Mouse (Mus musculus) ovary, postnatal 10 days (tissue): ENCODE data around the gene Copa.

Experiments used
- DNase-seq: peaks from one replicate; pipeline ENCODE4 v3.0.0; 2022; ENCODE audit warnings: low spot score

Gene Copa

DNA sequence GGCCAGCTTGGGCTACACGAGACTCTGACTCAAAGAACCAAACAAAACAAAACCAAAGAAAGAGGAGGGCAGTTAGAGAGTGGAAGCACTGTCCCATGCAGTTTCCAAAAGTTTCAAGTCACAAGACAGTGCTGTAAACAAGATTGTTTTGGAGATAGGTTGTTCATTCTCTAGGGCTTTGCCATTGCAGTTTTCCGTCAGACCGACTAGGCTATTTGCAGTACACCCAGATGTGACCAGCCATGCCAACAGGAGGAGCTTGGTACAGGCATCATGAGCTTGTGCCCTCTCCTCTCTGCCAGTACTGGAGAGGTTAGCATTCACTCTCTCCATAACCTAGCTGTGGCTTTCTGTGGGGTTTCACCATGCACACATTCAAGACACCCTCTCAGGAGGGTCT lies 11.2 kb downstream of the Copa start:
- no peak for DNase-seq

DNA sequence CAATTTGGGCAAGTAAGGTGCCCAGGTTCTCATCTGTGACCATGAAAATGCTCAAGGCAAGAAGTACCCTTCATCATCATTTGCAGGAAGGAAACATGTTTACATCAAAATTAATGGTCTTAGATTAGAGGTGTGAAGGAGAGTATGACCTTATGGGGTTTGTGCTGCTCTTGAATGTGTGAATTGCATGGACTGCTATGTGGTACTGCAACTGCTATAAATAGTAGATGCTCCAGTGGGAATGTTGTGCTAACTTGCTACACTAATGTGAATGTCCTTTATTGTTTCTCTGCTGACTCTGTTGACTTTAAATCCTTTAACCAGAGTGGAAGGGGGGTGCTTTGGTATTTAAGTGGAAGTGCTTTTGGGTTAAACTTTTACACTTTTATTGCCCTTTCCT lies 12.0 kb downstream of the Copa start:
- no peak for DNase-seq

GRCm38 (mm10) chr1:172095202-172095601 lies 12.9 kb downstream of the Copa start:
- no peak for DNase-seq

- no peak for DNase-seq
Observed at GRCm38 (mm10) chr1:172099325-172100033, 17.1 kb downstream of the Copa start.

- DNase-seq = no peak
Observed at GRCm38 (mm10) chr1:172103619-172104018, 21.3 kb downstream of the Copa start.

GRCm38 (mm10) chr1:172105101-172105500 lies 22.8 kb downstream of the Copa start:
- DNase-seq = no peak

GRCm38 (mm10) chr1:172107777-172108477 lies 25.6 kb downstream of the Copa start:
- DNase-seq = no peak

DNA sequence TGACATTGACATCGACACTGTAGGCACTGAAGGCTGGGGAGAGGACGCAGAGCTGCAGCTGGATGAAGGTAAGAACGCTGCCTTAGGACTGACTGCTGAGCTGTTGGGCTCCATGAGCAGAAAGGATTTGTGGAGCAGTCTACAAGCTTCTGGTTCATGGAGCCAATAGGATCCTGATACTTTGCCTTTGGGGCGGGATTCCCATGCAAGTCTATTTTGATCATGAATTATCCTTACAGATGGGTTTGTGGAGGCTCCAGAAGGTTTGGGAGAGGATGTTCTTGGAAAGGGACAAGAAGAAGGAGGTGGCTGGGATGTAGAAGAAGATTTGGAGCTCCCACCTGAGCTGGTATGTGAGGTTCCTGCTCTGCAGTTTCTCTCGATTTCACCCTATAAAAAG lies 34.6 kb downstream of the Copa start:
- DNase-seq = no peak

GRCm38 (mm10) chr1:172119100-172119499 lies 36.8 kb downstream of the Copa start:
- DNase-seq = no peak

- DNase-seq = no peak
Observed at GRCm38 (mm10) chr1:172119720-172120119, 37.4 kb downstream of the Copa start.

DNA sequence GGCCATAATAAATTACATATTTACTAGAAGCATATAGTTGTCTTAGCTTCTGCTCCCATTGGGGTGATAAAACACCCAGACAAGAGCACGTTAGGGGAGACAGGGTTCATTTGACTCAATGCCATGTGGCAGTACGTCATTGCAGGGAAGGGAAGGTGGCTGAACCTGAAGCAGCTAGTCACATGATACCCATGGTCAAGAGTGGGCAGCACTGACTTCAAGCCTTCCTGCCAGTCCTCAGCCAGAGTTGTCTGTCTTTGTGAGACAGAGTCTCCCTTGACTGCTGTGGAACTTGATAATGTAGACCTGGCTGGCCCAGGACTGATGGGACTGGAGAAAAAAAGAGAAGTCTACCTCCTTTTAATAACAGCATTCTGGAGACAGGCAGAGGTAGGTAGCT lies 40.3 kb downstream of the Copa start:
- no peak for DNase-seq

DNA sequence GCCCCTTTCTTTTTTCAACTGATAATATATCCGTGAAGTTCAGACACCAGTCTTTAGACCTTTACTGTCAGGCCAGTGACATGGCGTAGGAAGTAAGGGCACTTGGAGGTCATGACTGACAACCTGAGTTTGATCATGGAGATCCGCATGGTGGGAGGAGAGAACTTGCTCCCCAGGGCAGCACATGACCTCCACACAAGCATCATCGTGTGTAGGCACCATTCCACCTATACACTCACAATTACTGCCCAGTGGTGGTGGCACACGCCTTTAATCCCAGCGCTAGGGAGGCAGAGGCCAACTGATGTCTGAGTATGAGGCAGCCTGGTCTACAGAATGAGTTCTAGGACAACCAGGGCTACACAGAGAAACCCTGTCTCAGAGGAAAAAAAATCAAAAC lies 42.2 kb downstream of the Copa start:
- DNase-seq = no peak

- peak; percentile 45 for DNase-seq
Observed at GRCm38 (mm10) chr1:172126376-172127347, 44.3 kb downstream of the Copa start, which contains the start of gene Pex19. Gene Pex19, plus strand, starts transcription at chr1:172126755.

DNA sequence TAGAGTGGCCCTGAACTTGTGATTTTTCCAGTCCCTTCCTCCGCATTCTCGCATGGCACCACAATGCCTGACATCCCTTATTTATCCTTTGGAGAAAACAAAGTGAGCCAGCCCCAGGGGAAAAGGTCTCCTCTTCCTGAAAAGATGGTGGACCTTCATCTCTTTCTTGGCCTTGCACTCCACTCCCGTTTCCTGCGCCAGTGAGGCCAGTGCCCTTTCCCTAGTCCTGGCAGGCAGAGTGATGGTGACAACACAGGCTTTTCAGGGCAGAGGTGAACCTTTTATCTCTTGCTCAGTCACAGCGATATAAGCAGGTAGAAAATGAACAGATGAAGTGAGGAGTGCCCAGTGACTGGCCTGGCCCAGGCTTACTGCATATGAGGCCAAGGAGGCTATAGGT lies 45.2 kb downstream of the Copa start:
- no peak for DNase-seq

DNA sequence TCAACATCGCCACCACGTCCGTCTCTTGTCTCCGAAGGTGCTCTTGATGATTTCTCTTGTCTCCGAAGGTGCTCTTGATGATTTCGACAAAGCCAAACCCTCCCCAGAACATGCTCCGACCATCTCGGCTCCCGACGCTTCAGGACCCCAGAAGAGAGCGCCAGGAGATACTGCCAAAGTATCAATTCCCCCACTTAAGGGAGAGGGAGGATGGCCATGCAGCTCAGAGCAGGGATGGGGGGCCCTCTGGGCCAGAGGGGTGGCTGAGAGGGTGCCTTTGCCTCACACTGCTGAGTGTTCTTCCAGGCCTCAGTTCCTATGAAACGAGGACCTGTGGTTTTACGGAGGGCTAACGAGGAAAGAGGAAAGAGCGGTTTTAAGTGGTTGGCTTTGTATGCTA lies 46.2 kb downstream of the Copa start:
- DNase-seq = no peak

DNA sequence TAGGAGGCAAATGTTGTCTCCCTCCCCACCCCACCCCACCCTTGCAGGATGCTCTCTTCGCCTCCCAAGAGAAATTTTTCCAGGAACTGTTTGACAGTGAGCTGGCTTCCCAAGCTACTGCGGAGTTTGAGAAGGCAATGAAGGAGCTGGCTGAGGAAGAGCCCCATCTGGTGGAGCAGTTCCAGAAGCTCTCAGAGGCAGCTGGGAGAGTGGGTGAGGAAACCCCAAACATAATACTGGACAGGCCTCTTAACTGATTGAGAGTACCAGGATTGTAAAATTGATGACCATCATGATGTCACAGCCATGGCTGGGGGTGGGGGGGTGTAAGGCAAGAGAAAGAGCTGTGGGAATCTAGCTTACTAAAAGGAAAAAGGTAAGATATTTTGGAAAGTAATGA lies 46.8 kb downstream of the Copa start:
- no peak for DNase-seq

- no peak for DNase-seq
Observed at GRCm38 (mm10) chr1:172129780-172130179, 47.5 kb downstream of the Copa start.

DNA sequence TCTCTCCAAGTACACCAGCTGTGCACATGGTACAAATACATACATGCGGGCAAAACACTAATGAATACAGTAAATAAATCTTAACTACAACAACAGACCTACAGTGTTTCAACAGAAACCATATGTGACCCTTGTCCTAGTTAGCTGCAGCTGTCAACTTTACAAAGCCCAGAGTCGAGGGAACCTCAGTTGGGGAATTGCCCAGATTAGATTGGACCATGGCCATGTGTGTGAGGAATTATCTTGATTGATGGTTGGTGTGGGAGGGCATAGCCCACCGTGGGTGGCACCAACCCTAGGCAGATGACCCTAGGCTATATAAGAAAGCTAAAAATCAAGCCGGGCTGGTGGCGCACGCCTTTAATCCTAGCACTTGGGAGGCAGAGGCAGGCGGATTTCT lies 50.0 kb downstream of the Copa start:
- DNase-seq = no peak

DNA sequence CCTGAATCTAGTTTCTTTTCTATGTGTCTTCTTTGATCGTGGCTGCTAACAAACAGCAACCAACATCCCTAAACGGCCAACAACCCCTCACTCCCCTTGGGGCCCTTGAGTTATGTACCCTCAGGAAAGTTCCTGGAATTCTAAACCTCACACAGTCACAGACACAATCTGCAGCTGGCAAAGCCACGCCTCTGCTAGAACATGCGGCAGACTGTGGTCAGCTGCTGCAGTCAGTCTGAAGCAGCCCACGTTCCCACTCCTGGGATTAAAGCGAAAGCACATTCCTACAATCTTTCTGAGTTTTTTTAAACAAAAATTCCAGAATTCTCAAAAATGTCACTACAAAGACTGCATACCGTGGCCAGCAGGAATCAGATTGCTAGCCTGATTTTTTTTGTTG lies 51.2 kb downstream of the Copa start:
- no peak for DNase-seq

DNA sequence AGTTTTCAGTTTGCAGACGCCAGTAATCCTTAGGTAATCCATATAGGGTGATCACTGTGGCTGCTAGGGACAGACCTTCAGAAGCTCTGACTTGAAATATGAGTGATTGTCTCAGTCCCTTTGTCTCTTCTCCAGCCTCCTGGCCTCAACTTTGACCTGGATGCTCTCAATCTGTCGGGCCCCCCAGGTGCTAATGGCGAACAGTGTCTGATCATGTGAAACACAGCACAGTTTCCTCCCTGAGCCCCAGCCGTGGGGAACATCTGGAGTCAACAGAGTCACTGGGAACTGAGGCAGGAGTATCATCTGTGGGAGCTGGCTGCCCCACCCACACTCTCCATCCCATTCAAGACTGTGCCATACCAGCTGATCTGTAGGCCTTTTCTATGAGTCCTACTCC lies 51.7 kb downstream of the Copa start:
- DNase-seq = no peak

DNA sequence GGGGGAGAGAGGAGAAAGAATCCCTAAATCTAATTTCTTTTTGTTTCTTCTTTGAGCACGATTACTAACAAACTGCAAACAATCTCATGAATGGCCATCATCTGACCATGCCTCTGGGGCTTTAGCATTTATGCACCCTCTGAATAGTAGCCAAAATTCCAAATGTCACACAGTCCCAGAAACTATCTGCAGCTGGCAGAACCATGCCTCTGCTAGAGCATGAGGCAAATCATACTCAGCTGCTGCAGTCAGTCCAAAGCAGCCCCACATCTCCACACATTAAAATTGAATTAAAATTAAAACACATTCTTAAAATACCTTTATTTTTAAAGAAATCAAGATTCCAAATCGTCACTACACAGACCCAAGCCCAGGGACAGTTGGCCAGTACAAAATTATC lies 57.8 kb downstream of the Copa start:
- DNase-seq = no peak

- no peak for DNase-seq
Observed at GRCm38 (mm10) chr1:172140825-172141224, 58.5 kb downstream of the Copa start.

DNA sequence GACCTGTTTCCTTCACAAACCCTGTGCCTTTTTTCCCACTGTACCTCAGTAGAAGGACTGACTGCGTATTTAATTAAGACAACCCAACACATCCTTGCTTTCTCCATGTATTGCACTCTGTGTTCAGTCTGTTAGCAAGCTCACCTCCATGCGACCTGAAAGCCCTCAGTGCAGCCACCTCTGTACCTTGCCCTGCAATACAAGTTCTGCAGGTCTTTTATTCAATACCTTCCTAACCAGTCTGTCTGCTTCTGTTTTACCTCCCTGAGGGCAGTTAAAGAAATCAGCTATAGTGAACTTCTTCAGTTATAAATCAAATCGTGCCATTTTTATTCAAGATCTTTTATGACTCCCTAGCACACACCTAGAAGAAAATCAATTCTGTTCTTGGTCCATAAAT lies 59.2 kb downstream of the Copa start:
- no peak for DNase-seq
